Mouse (Mus musculus) megakaryocyte, embryonic 14.5 days (primary cell): ENCODE results near the gene Dydc1.
"Not testable (repeated sequence)": the region's sequence is repeated elsewhere in the genome, so short reads cannot be mapped to it uniquely, and the experiment has no call there.

ENCODE experiments used
- FLI1 ChIP-seq: IDR thresholded peaks from 2 replicates; pipeline ENCODE4 v1.6.1; 2012; ENCODE audit warnings: low read length, inconsistent platforms, mixed read lengths
- GATA1 ChIP-seq: IDR thresholded peaks from 3 replicates; pipeline ENCODE4 v1.6.1; 2012; ENCODE audit warnings: mixed read lengths, low read length, inconsistent platforms, borderline replicate concordance

DNA sequence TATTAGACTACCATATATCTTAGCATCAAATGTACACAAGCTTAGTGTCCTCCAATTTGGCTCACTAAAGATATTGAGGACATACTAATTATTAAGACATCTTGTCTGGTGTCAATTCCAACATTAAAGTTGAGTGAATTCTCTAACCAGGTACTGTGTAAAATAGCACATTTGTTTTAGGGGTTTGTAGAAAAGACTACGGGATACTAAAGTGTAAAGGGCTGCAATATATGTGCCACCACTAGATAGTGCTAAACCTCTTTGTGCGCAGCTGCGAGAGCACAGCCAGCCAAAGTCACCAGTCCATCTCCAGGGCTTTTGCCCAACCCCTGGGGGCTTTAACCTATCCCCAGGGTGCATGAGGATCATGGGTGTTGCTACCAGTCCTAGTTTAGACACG, 19.5 kb upstream of the Dydc1 start:
- not testable (repeated sequence) for TF ChIP-seq GATA1, FLI1
